Mouse (Mus musculus) neural tube, embryonic 15.5 days (tissue): ENCODE results near the gene Cdyl2. TPM values are rescaled to one million over a fixed set of nuclear protein-coding genes. Genes with fewer than 3 reads are reported as not detected.

Source experiments
- ATAC-seq: fragments of 200-750 bp; cut with Nextera tagmentation; 2 replicates; pipeline ENCODE4 v1.8.0; 2017; ENCODE audit warnings: mild to moderate bottlenecking, moderate TSS enrichment, moderate library complexity; ENCODE audit not compliant: low FRiP score
- H3K27ac ChIP-seq: fragments of 300-500 bp; sonication (generic); replicated peaks from 2 replicates; pipeline ENCODE4 v1.5.1; 2015; ENCODE audit warnings: mild to moderate bottlenecking, inconsistent platforms
- H3K27me3 ChIP-seq: fragments of 300-500 bp; sonication (generic); replicated peaks from 2 replicates; pipeline ENCODE4 v1.6.1; 2015; ENCODE audit warnings: inconsistent platforms
- H3K36me3 ChIP-seq: fragments of 300-500 bp; sonication (generic); 2 replicates; pipeline ENCODE4 v1.6.1; 2015; ENCODE audit warnings: inconsistent platforms
- H3K4me1 ChIP-seq: fragments of 300-500 bp; sonication (generic); 2 replicates; pipeline ENCODE4 v1.6.1; 2015; ENCODE audit warnings: inconsistent platforms
- H3K4me2 ChIP-seq: fragments of 300-500 bp; sonication (generic); 2 replicates; pipeline ENCODE4 v1.6.1; 2015; ENCODE audit warnings: inconsistent platforms, mild to moderate bottlenecking, moderate library complexity
- H3K4me3 ChIP-seq: fragments of 300-500 bp; sonication (generic); replicated peaks from 2 replicates; pipeline ENCODE4 v1.5.1; 2015; ENCODE audit warnings: mild to moderate bottlenecking, inconsistent platforms
- H3K9ac ChIP-seq: fragments of 300-500 bp; sonication (generic); replicated peaks from 2 replicates; pipeline ENCODE4 v1.6.1; 2015; ENCODE audit warnings: mild to moderate bottlenecking, inconsistent platforms
- H3K9me3 ChIP-seq: fragments of 300-500 bp; sonication (generic); replicated peaks from 2 replicates; pipeline ENCODE4 v1.6.1; 2016; ENCODE audit warnings: inconsistent platforms
- WGBS: fragments of 180-500 bp; shearing (Covaris S2); methylation state at CpG from one replicate; pipeline ENCODE4 v1.1.7; 2015; ENCODE audit warnings: mixed read lengths; 5-methylcytosine and 5-hydroxymethylcytosine counted together
- polyA plus RNA-seq: library from polyadenylated mRNA; unstranded; fragments of >200 nt; fragmentation: Nextera tagmentation; extraction: Ambion mirVana; gene quantifications from 2 replicates; pipeline ENCODE4 v1.2.1, GENCODE M21; 2015

The Cdyl2 gene
- polyA plus RNA-seq, 1 experiment from 2014 or later: 10.6 TPM

DNA sequence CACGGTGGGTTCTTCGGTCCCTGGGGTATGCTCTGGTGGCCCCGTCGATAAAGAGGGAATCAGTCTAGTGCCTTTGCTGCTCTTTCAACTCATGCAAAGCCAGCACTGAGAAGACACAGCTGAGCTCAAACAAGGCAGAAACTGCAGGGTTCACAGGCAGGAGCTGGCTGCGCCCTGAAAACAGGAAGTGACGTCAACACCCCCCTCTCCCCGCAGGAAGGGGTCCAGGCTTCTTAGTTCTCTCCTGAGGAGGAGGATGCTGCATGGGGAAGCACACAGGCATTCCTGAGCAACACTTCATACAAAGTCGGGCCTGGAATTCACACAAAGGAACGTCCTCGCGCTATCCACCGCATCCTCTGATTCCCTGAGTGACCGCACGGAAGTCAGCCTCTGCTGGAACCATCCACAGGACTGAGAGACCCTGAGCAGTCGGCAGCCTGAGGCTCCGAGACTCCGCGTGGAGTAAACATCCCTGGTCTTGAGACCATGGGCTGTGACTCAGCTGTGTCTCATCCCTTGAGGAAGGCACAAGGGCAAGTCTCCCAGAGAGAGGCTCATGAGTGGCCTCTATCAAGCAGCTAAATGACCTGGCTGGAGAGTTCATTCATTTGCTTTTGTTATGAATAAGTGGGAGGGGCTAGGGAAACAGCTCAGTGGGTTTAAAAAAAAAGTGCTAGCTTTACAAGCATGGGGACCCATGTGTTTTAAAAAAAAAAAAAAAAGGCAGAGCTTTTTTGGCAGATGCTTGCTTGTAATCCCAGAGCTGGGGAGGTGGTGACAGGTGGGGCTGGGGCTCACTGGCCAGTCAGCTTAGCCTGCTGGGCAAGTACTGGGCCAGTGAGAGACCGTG is 144.9 kb downstream of the Cdyl2 start:
- H3K4me1 ChIP-seq: no peaks in the 10 kb centered on the region
- H3K36me3 ChIP-seq: 0 out of 2 replicates have a peak, but pooled peaks cover 3% of the 10 kb centered on the region
- H3K4me3 ChIP-seq: no peak overlapping the region
- no peak for ATAC-seq
- H3K4me2 ChIP-seq: no peak overlapping the region
- H3K27me3 ChIP-seq: no peaks in the 10 kb centered on the region
- H3K9ac ChIP-seq: no peak overlapping the region
- 84% methylated on average over 19 of the region's 19 CpGs for WGBS
- no peaks in the 10 kb centered on the region for H3K9me3 ChIP-seq
- no peak overlapping the region for H3K27ac ChIP-seq

DNA sequence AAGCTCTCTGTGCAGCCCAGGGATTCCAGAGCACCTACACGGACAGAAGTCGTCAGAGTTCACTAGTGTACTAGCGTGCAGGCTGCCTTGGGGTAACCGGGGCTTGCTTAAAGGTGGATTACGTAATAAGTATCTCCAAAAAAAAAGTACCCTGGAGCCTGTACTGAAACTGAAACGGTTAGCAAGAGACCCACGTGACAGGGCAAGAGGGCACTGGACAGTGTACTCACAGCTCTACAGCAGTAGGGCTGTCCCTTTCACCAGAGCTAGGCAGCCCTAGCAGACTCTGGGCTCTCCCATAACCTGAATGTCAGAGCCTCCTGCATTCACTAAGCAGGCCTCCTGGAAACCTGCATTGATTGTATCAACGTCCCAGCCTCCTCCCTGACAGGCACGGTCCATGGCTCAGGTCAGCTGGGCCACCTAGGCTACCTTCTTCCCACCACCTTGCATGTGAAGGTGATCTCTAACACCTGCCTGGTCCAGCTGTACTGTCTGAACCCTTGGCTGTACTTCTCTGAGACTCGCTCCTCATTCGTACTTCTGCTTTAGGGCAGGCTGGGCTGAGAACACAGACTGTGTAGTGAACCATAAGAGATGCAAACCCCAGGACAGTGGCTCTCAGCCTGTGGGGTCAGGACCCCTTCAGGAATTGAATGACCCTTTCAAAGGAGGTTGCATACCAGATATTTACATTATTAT is 151.3 kb downstream of the Cdyl2 start:
- no peaks in the 10 kb centered on the region for H3K4me1 ChIP-seq
- no peak overlapping the region for H3K4me3 ChIP-seq
- H3K27me3 ChIP-seq: no peaks in the 10 kb centered on the region
- peaks cover 9% of the 10 kb centered on the region; the same call in 1 of the 2 replicates for H3K36me3 ChIP-seq
- ATAC-seq: no peak
- no peaks in the 10 kb centered on the region for H3K9me3 ChIP-seq
- no peak overlapping the region for H3K9ac ChIP-seq
- no peak overlapping the region for H3K27ac ChIP-seq
- WGBS: 94% methylated on average over 11 of the region's 11 CpGs
- H3K4me2 ChIP-seq: no peak overlapping the region

DNA sequence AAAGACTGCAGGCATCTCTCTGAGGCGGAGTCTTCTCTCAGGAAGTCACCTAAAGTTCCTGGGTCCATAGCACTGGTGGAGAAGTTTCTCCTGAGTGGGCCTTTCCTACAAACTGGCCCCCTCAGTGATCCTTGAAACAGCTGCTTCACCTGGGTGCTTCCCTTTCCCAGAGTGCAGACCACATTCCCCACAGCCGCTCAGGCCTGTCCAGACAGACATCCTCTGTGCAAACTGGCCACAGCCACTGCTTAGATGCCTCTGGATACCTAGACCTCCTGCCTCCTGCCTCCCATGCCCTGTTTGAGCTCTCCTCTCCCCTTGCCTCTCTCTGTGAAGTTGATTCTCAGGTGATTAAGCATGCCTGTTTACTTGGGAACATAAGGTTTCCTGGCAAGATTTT is 156.1 kb downstream of the Cdyl2 start:
- Histone ChIP-seq H3K4me1 (no peaks in the 10 kb centered on the region), H3K36me3 (peaks cover 6% of the 10 kb centered on the region), H3K27ac (no peak overlapping the region), H3K27me3 (no peaks in the 10 kb centered on the region), H3K9ac (no peak overlapping the region), H3K9me3 (no peaks in the 10 kb centered on the region), H3K4me2 (no peak overlapping the region), H3K4me3 (no peak overlapping the region)
- WGBS: 91% methylated on average over 2 of the region's 2 CpGs
- no peak for ATAC-seq

- no peak overlapping the region for H3K4me2 ChIP-seq
- WGBS: 86% methylated on average over 5 of the region's 5 CpGs
- no peak overlapping the region for H3K9ac ChIP-seq
- no peak overlapping the region for H3K4me3 ChIP-seq
- no peaks in the 10 kb centered on the region for H3K9me3 ChIP-seq
- ATAC-seq: no peak
- H3K4me1 ChIP-seq: no peaks in the 10 kb centered on the region
- peaks cover 6% of the 10 kb centered on the region for H3K36me3 ChIP-seq
- no peak overlapping the region for H3K27ac ChIP-seq
- H3K27me3 ChIP-seq: no peaks in the 10 kb centered on the region
These were observed 159.7 kb downstream of the Cdyl2 start for GRCm38 (mm10) chr8:116573085-116573484.

- H3K27me3 ChIP-seq: no peaks in the 10 kb centered on the region
- no peaks in the 10 kb centered on the region for H3K4me1 ChIP-seq
- no peak overlapping the region for H3K4me3 ChIP-seq
- H3K4me2 ChIP-seq: no peak overlapping the region
- no peak overlapping the region for H3K27ac ChIP-seq
- H3K36me3 ChIP-seq: no peaks in the 10 kb centered on the region
- 0 out of 2 replicates have a peak, but pooled peaks cover 4% of the 10 kb centered on the region for H3K9me3 ChIP-seq
- no peak overlapping the region for H3K9ac ChIP-seq
- 88% methylated on average over 3 of the region's 3 CpGs for WGBS
- no peak for ATAC-seq
These were observed 180.0 kb downstream of the Cdyl2 start for GRCm38 (mm10) chr8:116552778-116553177.

GRCm38 (mm10) chr8:116552255-116552654 is 180.5 kb downstream of the Cdyl2 start:
- Histone ChIP-seq H3K9ac (no peak overlapping the region), H3K27me3 (no peaks in the 10 kb centered on the region), H3K9me3 (0 out of 2 replicates have a peak, but pooled peaks cover 4% of the 10 kb centered on the region), H3K4me1 (no peaks in the 10 kb centered on the region), H3K4me2 (no peak overlapping the region), H3K36me3 (no peaks in the 10 kb centered on the region), H3K4me3 (no peak overlapping the region), H3K27ac (no peak overlapping the region)
- no peak for ATAC-seq
- WGBS: 88% methylated on average over 6 of the region's 6 CpGs

GRCm38 (mm10) chr8:116543366-116543765 is 189.4 kb downstream of the Cdyl2 start:
- Histone ChIP-seq H3K9me3 (no peaks in the 10 kb centered on the region), H3K36me3 (no peaks in the 10 kb centered on the region), H3K27me3 (no peaks in the 10 kb centered on the region), H3K9ac (no peak overlapping the region), H3K27ac (no peak overlapping the region), H3K4me1 (no peaks in the 10 kb centered on the region), H3K4me3 (no peak overlapping the region), H3K4me2 (no peak overlapping the region)
- 89% methylated on average over 1 of the region's 1 CpGs for WGBS
- no peak for ATAC-seq

GRCm38 (mm10) chr8:116542842-116543241 is 189.9 kb downstream of the Cdyl2 start:
- Histone ChIP-seq H3K27ac (no peak overlapping the region), H3K4me3 (no peak overlapping the region), H3K27me3 (no peaks in the 10 kb centered on the region), H3K4me1 (no peaks in the 10 kb centered on the region), H3K9ac (no peak overlapping the region), H3K4me2 (no peak overlapping the region), H3K9me3 (no peaks in the 10 kb centered on the region), H3K36me3 (no peaks in the 10 kb centered on the region)
- 93% methylated on average over 5 of the region's 5 CpGs for WGBS
- ATAC-seq: no peak

DNA sequence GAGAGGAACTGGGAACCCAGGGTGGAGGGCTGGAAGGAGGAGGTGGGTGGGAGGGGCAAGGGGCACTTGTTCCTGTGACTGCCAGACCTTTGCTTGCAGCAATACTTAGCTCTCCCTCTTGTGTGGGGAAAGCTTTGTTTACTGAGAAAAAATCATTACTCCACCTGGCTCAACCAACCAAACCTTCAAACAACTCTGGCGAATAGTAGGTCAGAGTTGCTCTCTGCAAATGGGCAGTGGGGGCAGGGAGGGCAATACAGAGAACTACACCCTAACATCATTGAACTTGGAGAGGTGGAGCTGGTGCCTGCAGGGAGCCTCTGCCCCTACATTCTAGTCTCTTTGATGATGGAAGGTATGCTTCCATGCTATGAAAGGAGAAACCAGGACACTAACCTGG is 192.7 kb downstream of the Cdyl2 start:
- H3K36me3 ChIP-seq: no peaks in the 10 kb centered on the region
- no peak for ATAC-seq
- H3K27me3 ChIP-seq: no peaks in the 10 kb centered on the region
- H3K4me2 ChIP-seq: no peak overlapping the region
- 78% methylated on average over 1 of the region's 1 CpGs for WGBS
- no peaks in the 10 kb centered on the region for H3K4me1 ChIP-seq
- no peak overlapping the region for H3K9ac ChIP-seq
- no peaks in the 10 kb centered on the region for H3K9me3 ChIP-seq
- H3K4me3 ChIP-seq: no peak overlapping the region
- H3K27ac ChIP-seq: no peak overlapping the region

DNA sequence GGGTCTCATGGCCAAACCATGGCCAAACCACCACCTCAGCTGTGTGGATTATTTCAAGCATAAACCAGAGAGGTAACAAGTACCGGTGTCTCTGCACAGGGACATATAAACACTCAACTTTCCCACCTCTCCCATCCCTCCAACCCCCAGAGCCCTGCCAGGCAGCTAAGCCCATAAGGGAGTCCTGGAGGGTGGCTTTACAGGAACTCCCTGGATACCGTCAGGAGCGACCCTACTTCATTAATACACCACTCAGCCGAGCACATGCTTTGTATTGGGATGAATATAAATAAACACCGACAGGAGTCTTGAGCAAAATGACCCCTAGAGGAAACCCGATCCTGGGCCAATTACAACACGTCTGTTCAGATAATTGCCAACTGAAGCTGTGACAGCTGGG is 194.0 kb downstream of the Cdyl2 start:
- no peaks in the 10 kb centered on the region for H3K9me3 ChIP-seq
- H3K4me3 ChIP-seq: no peak overlapping the region
- H3K36me3 ChIP-seq: no peaks in the 10 kb centered on the region
- no peaks in the 10 kb centered on the region for H3K27me3 ChIP-seq
- H3K4me1 ChIP-seq: no peaks in the 10 kb centered on the region
- ATAC-seq: no peak
- H3K4me2 ChIP-seq: no peak overlapping the region
- H3K9ac ChIP-seq: no peak overlapping the region
- H3K27ac ChIP-seq: no peak overlapping the region
- 46% methylated on average over 7 of the region's 7 CpGs for WGBS

DNA sequence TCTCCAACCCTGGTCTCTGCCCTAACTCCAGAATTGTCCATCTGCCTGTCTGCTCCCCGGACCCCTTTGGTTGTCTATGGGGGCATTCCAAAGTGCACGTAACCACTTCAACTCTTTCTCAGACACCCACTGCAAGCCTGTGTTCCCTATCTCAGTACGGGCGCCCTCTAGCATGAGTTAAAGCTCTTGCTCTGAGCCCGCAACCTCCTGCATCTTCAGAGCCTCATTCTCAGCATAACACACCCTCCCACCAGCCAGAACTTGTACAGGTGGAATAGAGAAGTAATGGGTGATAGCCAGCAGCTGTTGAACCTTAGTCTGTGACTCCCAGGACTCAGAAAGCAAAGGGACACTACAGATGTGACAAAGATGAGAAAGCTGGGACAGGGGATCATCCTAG is 196.0 kb downstream of the Cdyl2 start:
- Histone ChIP-seq H3K27ac (no peak overlapping the region), H3K27me3 (no peaks in the 10 kb centered on the region), H3K9ac (no peak overlapping the region), H3K36me3 (no peaks in the 10 kb centered on the region), H3K9me3 (no peaks in the 10 kb centered on the region), H3K4me1 (no peaks in the 10 kb centered on the region), H3K4me3 (no peak overlapping the region), H3K4me2 (no peak overlapping the region)
- ATAC-seq: no peak
- WGBS: 82% methylated on average over 5 of the region's 5 CpGs

GRCm38 (mm10) chr8:116533081-116533480 is 199.7 kb downstream of the Cdyl2 start:
- ATAC-seq: no peak
- no peak overlapping the region for H3K9ac ChIP-seq
- H3K4me1 ChIP-seq: no peaks in the 10 kb centered on the region
- H3K27ac ChIP-seq: no peak overlapping the region
- 83% methylated on average over 6 of the region's 6 CpGs for WGBS
- no peaks in the 10 kb centered on the region for H3K27me3 ChIP-seq
- no peaks in the 10 kb centered on the region for H3K9me3 ChIP-seq
- H3K36me3 ChIP-seq: no peaks in the 10 kb centered on the region
- no peak overlapping the region for H3K4me2 ChIP-seq
- H3K4me3 ChIP-seq: no peak overlapping the region
